Mouse (Mus musculus) WW6 (cell line): Measurements from ENCODE around the gene Tmem150c.

Experiments
- DNase-seq: peaks from one replicate; pipeline ENCODE4 v3.0.0-alpha.2; 2013; ENCODE audit warnings: low read depth, low spot score

Gene Tmem150c

DNA sequence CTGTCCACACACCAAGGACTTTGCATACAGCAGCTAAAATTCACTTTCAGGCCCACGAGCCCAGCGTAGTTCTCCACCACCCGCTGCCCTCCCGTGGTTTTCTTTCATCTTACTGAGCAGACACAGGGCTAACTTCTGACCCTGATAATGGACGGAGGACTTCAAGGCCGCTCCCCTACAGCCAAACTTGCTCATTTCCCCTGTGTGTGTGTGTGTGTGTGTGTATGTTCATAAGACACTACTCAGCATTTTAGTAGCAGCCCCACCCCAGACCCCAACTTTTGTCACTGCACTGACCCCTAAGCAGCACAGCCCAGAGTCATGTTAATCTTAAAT, at the start of gene Tmem150c:
Tmem150c (minus strand) TSS at position 171 of the 336 bp plus-strand sequence.
- no peak for DNase-seq

DNA sequence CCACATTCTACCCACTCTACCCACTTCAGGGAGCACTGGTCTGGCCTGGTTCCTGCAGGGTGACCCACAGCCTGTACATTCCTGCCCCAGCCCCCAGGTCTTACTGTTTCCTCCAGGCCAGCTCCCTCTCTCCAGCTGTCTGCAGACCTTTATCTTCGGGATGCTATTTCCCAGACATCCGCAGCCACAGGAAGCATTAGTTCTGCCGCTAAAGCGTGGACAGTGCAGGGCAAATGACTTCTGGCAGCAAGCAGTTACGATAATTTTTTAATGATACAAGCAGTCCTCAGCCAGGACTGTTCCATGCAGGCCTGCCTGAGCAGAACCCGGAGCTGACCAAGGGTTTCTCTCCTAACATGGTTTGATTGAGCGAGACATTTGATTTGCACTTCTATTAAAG, 49.5 kb upstream of the Tmem150c start:
- DNase-seq: no peak

DNA sequence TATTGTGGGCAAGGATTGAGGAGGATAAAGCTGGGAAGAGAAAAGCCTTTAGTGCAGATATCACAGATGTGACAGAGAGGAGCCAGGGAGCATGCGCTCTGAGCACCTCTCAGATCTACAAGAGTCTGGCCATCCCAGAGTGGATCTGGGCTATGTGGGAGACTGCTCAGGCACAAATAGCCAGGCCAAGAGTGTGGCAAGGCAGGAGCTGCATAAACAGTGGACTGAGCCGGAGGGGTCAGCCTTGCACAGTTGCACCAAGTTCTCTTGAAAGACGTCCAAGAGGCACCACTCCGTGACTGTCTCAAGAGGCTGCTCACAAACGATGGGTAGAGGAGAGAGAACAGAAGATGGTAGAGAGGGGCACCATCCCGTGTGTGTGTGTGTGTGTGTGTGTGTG, 47.1 kb upstream of the Tmem150c start:
- no peak for DNase-seq

DNA sequence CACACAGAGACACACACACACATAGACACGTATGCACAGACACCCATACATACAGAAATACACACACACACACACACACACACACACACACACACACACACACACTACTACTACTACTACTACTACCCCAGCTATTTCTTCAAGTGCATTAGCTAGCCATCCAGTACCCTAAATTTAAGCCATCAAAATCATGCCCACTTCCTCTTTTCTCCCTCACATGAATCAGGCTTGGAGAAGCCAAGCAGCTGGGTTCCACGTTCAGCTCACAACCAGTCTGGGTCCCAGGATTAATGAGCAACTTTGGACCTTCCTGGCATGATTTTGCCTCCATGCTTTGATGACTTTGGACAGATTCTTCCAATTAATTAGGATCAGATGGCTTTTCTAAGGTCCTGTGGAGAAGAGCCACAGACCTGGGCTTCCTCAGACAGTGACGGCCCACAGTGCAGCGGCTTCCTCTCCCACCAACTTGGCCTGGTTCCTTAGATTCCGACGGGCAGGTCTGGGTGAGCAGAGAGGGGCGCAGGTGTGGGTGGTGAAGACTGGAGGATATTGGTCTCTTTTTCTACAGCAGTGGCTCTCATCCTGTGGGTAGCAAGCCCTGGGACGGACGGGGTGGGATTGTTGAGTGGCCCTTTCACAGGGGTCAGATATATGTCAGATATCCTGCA, 46.0 kb upstream of the Tmem150c start:
- no peak for DNase-seq

DNA sequence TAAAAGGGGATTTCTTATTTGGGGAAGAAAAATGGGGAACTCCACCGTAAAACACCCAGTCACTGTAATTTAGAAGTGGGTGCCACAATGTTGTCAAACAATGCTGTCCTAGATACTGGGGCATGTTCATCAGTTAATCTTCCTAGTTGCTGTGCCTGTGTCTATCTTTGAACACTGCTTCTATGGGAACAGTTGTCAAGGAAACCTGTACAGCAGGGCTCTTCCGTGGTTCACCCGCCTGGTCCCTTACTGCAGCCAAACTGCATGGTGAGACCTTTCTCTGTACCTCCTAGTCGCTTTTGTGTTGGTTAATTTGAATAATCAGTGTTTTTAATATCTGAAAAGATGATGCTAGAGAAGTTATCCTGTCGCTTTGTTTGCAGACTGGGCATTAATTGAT, 41.2 kb upstream of the Tmem150c start:
- no peak for DNase-seq

DNA sequence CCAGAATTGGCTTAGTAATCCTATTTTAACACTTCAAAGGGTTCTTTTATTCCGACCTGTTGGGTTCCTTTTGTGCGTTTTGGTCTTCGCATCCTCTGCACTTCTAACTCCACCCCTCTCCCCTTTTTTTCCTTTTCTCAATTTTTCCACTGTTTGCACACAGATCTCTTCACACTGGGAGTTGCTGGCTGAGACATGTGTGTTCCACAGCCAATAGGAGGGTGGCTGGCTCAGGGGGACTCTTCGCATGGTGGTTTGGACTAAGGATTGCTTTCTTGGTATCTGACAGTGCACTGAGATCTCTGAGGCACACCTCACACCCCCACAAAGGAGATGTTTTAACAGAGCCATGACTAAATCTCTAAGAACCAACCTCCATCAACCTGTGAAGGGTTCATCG, 40.7 kb upstream of the Tmem150c start:
- no peak for DNase-seq

DNA sequence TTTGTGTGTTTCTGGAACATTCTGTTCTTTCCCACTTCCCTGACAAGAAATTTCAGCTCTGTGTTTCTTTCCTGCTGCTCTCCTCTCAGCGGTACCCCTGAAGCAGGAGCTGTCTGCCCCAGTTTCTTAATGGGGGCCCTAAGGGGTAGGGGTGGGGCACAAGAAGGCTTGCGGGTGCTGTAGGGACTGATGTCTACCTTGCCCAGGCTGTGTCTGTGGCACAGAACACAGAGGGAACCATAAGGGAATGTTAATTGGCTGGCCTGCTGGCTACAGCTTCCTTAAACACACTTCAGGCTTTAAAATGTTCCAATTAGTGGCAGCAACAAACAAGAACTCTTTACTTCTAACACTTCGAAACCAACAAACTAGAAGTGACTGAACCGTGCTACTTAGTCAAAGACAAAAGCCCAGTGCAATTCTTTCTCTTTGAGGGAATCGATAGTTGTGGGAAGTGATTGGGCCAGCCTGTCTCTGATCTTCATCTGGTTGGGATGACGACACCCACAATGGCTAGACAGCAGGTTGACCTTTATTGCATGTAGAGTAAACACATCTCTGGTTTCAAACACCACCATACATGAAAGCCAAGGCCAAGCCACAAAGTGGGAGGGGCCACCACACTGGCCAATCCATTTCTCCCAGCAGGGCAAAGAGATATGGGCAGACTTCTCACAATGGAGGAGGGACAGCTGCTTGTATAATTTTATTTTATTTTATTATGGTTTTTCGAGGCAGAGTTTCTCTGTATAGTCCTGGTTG, 39.7 kb upstream of the Tmem150c start:
- no peak for DNase-seq

DNA sequence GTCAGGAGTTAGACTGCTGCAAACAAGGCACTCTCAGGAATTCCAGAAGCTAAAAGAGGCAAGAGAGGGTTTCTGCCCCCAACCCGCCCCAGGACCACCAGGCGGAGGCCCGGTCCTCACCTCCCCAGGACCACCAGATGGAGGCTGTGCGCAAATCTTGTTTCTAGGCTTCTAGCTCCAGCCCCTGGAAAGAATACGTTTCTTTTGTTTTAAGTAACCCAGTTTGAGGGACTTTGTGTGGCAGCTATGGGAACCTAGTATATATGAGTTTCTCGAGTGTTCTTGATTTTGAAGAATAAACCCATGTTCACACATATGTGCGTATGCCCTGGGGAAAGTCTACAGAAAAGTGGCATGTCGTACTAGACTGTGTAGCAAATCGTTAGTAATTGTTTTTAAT, 37.9 kb upstream of the Tmem150c start:
- DNase-seq: no peak

DNA sequence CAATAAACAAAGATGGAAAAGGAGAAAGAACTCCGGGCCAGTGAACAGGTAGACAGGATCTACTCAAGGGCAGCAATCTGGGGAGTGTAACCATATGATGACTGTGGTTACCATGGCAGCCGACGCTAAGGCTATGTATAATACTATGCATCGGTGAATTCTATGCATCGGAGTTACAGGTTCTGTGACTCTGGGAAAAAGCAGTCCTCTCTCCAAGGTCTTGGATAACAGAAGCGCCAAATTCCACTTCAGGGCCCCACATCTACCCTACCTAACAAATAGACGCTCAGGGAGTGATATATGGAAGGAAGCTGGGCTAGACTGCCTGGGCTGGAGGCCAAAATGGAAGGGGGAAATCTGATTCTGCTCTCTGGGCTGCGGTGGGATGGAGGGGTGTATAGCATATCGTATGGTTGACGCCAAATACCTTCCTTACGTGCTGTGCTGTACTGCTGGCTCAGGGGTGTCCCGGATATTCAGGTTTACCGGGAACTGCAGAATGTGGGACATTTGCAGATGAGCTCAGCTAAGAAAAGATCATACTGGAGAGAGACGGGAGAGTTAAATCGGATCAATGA, 37.3 kb upstream of the Tmem150c start:
- no peak for DNase-seq

DNA sequence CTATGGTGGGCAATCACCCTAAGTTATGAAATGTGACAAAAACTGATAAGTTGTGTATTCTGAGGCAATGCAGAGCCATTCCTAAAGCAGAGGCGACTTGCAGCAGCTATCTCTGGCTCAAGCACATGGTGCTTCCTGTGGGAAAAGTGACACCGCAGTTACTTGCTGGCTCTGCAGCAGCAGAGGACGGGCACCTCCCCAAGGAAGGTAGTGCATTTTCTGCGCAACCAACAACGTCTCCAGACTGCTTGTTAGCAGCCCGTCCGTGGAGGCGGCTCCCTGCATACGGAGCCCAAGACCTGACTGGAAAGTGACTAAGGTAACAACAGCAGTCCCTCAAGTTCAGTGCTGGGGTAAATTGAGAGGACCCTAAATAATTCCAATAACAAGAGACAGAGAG, 36.8 kb upstream of the Tmem150c start:
- DNase-seq: no peak

DNA sequence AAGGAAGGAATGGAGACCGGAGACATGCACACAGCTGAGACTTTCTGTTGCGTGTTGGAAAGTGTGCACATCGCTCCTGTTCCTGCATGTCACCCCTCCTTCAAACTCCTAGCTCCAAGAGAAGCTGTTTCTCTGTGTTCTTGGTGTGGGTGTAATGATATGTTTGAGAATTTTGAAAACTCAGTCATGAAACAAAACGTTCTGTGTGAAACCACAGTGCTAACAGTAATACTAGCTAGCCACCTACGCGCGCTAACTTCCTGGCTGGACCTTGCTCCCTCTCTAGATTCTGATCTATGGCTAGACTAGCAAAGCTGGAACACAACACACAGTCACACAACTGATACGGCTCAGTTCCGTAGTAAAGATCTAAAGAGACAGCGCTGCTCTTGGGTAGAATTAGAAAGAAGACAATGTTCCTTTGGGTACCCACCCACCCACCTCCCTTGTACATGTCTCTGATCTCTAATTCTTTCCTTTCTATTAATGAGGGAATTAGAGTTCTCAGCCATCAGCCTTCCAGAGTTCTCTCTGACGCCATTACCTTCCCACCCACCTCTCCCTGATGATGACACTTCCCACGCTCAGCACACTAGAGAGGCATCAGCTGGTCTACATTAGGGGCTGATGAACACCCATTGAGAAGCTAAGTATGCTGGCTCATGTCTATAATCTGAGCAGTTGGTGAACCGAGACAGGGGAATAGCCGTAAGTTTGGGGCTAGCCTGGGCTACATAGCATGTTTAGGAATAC, 32.0 kb upstream of the Tmem150c start:
- DNase-seq: no peak

DNA sequence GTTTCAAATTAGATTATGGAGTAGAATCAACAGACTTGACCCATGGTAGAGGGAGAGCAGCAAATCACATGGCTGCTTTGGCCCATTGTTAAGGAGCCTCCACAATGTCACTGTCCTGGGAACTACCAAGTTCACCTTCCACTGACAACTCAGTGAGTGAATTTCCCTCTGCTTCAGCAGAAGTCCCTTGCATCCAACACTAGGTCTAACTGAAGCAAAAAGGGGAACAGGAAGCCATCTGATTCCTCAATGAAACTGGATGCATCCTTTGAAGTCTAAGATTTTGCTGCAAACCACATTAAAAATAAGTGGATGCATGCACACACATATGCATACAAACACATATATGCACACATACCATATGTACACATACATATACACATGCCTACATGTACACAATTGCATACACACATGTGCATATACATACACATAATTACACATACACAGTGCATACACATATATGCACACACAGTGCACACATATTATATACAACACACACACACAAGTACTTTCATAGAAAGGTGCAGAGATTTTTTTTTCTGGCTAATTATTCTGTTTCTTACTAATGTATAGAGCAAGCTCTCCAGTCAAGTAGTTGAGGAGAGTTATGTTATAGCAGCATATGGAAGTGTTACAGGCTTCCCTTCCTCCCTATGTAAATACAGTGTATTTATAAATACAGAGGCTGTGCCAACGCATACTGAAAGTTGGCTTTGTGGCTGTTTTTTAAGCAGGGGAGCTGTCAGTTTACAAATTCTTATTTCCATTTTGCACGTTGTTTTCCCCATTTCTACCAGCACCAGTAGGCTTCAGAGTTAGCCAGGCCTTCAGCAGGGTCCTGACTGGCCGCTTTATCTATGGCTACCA, 27.7 kb upstream of the Tmem150c start:
- DNase-seq: no peak

DNA sequence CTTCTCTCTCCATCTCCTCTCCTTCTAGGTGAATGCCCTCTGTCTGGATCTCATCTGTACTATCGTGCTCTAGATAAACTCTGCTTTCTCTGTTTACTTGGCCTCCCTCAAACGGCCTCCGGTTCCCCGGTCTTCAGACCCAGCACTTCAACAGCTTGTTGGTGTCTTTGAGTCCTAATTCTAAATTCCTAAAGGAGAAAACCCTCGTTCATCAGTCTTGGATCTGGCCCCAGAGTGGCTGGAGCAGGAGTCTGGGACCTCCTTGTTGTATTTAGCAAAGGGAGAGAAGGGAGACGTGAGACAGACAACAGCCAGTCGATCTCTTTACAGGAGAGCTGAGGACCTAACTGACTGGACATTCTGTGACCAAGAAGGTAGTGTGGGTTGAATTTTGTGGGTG, 27.0 kb upstream of the Tmem150c start:
- DNase-seq: no peak

DNA sequence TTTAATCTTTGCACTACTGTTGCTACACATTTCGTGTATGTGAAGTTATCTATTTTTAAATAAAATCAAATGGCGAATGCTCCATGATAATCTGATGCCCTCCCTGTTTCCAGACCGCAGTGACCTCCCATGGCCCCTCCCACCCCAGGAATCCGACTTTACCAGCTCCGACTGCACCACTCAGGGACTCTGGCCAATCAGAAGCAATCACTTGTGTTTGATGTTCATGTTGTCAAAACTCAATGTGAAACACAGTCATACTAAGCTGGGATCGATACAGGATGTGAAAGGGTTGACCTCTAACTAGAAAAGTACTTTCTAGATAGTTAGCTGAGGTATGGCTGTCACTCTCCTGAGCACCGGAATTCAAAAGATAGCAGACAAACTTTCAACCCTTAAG, 26.3 kb upstream of the Tmem150c start:
- DNase-seq: no peak

DNA sequence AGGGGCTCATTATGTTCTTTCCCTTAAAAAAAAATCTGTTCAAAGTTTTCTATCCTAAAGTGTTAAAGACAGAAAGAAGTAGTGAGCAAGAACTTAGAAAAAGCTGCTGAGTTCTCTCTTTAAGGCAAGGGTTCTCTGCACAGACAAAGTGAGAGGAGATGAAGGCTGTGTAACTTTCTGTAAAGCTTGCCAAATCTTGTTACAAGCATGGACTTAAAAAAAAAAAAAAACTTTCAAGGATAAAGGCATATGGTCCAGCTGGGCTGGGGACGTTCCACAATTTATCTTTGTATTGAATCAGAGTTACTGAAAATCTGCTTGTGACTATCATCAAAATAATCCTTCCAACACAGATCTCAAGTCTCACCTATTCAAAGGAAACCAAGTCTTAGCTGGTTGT, 21.4 kb upstream of the Tmem150c start:
- no peak for DNase-seq

DNA sequence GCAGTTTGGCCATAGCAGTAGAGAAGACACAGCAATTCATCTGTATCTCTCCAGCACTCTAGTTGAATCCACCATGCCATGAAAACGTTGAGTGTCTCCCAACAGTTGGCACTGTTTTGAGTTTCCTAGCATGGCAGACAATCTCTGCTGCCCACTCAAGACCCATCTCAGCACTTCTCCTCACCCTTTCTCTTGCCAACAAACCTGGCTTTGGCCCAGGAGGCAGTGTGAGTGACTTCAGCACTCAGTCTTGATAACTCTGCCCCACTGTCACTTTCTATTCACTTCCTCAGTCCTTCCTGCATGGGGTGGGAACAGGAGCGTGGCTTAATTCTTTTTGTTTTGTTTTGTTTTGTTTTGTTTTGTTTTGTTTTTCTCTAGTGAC, 19.2 kb upstream of the Tmem150c start:
- no peak for DNase-seq

DNA sequence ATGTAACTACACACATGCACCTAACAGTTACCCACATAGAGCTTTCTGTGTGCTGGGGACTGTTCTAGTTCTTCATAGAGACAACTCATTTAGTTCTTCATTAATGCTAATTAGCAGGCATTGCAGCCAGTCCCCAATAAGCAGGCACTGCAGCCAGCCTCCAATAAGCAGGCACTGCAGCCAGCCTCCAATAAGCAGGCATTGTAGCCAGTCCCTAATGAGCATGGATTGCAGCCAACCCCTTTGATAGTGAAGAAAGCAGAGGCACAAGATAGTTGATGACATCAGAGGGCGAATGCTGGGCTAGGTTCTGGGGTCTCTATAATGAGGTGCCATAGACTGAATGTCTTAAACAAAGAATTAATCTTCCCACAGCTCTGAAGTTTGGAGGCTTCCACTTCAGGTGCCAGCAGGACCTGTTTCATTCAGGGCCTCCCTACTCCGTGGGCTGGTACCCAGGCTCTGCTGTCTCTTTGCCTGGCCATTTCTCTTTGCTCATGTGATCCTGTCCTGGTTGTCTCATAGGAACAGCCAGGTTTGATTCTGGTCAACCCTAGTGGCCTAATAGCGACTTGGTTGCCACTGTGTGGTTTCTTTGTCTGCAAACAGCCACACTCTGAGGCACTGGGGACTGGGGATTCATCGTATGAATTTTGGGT, 18.6 kb upstream of the Tmem150c start:
- no peak for DNase-seq

DNA sequence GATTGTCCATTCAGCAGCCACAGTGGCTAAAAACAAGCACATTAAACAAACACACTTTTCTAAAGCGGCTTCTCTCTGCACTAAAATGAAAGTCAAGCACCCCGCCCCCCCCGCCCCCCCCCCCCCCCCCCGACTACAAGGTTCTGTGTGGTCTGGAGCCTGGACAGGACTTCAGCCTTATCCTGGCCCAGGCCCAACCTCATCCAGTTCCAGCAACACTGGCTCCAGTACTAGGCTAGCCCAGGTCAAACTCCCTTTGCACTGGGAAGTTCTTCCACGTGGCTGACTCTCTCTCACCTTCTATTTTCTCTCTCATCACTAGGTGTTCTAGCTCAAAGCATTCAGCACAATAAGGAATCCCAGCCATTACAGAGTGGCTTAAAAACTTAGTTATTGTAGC, 17.9 kb upstream of the Tmem150c start:
- DNase-seq: no peak

DNA sequence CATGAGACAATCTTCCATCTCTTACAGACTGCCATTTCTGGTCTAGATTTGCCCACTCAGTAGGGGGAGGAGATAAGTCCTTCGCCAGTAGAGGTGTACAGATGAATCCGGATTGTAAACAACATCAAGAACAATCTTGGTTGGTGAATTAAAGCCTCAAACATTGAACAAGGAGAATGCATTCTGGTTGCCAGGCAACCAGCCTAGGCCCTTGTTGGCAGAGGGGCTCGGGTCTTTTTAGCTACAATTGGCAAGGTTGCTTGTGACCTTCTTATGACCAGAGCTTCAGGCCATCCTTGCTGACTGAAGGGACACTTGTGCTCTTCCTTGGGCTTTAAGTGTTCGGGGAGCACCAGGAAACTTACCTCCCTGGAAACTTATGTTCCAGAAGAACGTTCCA, 16.5 kb upstream of the Tmem150c start:
- no peak for DNase-seq

DNA sequence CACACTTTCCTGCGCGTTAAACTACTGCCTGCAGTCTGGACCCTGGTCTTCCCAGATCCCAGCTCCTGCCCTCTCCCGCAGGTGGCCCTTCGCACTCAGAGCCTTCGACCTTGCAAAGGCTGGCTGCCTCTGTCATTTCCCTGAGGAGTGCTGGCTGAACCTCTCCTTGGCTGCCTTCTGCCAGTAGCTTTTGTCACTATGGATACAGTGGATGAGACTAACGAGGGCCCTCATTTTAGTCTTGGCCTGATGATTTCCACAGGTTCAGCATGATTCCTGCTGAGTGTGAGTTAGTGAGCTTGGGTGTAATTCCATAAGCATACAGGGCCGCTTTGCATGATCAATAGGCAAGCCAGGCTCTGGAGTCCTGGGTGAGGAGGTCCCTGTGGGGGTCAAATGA, 16.0 kb upstream of the Tmem150c start:
- no peak for DNase-seq

DNA sequence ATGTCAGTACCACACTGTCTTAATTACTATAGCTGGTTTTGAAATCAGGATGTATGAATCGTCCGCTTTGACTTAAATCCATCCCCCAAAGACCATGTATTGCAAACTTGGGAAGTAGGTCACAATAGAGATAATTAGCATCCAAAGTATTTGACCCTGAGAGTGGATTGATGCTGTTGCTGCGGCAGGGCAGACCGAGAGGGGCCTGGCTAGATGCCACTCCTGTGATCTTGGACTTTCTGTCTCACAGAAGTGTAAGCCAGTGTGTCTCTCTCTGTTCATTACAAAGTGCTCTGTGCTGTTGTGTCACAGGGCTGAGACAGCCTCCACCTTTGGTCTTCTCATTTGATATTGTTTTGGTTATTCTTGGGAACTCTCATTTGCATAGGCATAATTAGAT, 12.5 kb upstream of the Tmem150c start:
- DNase-seq: no peak
